Mouse (Mus musculus): Measurements from ENCODE around the gene Tmem80.

Tmem80 gene

DNA sequence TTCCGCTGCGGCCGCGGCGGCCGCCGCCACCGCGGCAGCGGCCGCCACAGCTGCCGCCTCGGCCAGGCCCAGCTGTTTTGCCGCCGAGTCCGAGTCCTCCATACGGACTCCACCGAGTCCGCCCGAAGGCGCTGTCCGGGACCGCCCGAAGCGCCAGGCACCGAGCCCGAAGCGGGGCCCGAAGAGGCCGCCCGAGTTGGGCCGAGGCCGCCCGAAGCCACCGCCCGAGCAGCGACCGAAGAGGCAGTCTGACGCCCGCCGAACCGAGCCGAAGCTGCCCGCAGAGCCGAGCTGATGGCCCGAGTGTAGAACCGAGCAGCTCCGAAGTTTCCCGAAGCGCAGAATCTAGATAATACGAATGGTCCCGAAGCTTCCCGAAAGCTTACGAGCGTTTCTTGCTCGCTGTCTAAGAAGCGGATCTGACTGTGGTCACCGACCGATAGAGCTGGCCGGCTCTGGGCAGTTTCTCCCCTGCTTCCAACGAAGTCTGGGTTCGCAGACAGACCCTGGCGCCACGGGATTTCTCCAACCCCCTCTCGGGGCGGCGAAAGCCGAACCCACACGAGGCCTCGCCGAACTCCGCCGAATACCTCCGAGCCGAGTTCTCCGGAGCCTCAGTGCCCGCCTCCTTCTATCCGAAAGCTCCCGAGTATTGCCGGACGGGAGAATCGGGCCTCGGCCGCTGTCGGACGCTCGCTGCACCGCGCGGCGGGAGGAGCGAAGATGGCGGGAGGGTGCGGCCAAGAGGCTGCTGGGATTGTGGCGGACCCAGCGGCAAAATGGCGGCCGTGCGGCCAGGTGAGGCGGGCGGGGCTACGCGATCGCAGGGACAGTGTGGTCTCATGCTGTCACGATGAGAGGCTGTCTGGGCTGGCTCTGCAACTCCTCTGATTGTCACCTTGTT, at the start of gene Tmem80, which contains the start of gene Deaf1:
Gene Tmem80, plus strand, starts transcription at position 271 of the 904 bp plus-strand sequence.
Gene Deaf1, minus strand, starts transcription at position 222 of the 904 bp plus-strand sequence.
- DNase-seq, result peak; percentile 99

DNA sequence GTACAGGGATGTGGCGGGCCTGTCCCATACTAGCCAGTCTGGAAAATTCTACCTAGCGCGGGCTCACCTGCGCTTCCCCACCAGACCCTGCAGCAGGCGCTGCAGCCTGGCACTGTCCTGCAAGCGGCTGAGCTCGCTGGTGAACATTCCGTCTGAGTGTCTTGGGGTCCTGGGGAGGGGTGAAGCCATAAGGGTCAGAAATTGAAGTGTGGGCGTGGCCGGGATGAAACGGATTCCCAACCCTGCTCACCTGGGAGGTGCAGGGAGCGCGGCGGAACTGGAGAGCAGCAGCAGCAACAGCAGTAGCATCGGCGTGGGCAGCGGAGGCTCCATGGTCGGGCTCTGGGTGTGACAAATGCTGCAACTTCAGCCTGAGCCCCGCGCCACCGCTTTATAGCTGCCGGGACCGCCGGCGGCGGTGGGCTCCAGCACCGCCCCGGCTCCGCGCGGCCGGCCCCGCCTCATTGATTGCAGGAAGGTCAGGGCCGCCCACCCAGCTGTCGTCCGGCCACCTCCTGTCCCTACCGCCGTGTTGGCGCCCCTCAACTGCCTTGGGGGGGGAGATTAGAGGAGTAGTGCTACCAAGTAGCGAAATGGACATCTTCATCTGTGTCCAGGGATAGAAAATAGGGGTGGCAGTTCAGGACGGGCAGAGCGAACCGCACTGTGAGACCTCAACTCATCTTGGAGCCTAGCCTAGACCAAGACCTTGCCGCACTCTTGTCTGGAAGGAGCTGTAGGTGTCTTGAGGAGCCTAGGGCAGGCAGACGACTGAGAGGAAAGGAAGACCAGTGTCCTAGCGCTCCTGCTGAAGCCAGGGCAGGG, 48.6 kb upstream of the Tmem80 start, which contains the start of gene Sct:
Gene Sct, minus strand, starts transcription at position 368 of the 825 bp plus-strand sequence.
- peak; percentile 53 for DNase-seq

GRCm38 (mm10) chr7:141281442-141281841, 46.1 kb upstream of the Tmem80 start:
- DNase-seq, result no peak

DNA sequence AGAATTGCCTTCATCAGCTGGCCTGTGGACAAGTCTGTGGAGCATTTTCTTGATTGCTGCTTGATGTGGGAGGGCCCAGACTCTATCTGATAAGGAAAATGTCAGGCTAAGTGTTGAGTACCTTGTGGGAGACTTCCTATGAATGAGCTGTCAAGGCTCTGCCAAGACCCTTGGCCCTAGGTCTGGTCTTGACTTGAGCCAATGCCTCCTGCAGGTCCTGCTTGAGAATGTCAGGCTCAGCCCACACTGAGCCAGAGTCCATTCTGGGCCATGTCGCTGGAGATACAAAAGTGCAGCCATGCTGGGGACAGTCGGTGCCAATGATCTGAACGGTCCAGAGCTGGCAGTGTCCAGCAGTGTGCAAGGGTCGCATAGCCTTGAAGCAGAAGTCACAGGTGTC, 44.8 kb upstream of the Tmem80 start:
- DNase-seq, result no peak

DNA sequence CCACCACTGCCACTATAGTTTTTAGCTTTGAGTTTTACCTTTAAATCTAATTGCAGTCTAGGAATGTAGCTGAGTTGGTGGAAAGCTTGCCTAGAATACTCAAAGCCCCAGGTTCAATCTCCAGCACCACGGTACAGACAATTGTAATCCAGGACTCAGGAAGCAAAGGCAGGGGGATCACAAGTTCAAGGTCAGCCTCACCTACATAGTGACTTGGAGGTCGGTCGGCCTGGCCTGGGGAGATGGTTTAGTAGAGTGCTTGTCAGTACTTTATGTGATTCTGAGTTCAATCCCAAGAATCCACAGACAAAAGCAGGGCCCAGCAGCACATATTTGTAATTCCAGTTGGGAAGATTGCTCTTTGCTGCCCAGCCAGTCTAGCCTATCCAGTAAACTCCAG, 39.5 kb upstream of the Tmem80 start:
- no peak for DNase-seq

DNA sequence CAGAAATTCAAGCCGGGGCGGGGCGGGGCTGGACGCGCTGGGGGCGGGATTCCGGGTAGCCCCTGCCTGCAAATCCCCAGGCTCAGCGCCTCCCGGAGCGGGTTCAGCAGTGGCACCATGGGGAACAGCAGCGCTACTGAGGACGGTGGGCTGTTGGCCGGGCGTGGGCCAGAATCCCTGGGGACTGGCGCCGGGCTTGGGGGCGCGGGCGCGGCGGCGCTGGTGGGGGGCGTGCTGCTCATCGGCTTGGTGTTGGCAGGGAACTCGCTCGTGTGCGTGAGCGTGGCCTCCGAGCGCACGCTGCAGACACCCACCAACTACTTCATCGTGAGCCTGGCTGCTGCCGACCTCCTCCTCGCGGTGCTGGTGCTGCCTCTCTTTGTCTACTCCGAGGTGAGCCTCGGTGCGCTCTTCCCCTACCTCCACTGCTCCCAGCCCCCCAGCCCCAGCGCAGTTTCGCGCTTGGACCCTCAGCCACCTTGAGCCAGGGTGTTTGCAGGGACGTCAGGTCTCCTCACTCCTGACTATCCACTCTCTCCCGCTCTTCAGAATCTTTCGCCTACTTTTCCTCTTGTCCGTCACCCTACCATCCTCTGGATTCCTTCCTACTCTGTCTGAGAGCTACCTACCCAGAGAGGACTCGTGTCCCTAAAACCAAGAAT, 35.5 kb upstream of the Tmem80 start, which contains the start of gene Drd4:
Gene Drd4, plus strand, starts transcription at position 86 of the 662 bp plus-strand sequence.
- DNase-seq, result peak; percentile 44

- no peak for DNase-seq
Measured at GRCm38 (mm10) chr7:141292583-141293388, 34.8 kb upstream of the Tmem80 start.

DNA sequence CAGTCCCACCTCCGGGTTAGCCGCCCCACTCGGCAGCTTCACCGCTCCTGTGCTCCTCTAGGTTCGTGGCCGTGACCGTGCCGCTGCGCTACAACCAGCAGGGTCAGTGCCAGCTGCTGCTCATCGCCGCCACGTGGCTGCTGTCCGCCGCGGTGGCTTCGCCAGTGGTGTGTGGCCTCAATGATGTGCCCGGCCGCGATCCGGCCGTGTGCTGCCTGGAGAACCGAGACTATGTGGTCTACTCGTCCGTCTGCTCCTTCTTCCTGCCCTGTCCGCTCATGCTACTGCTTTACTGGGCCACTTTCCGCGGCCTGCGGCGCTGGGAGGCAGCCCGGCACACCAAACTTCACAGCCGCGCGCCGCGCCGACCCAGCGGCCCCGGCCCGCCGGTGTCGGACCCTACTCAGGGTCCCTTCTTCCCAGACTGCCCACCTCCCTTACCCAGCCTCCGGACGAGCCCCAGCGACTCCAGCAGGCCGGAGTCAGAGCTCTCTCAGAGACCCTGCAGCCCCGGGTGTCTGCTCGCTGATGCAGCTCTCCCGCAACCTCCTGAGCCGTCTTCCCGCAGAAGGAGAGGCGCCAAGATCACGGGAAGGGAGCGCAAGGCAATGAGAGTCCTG, 33.6 kb upstream of the Tmem80 start:
- no peak for DNase-seq

- no peak for DNase-seq
Measured at GRCm38 (mm10) chr7:141294479-141294878, 33.1 kb upstream of the Tmem80 start.

GRCm38 (mm10) chr7:141297926-141298650, 29.5 kb upstream of the Tmem80 start:
- DNase-seq, result no peak

DNA sequence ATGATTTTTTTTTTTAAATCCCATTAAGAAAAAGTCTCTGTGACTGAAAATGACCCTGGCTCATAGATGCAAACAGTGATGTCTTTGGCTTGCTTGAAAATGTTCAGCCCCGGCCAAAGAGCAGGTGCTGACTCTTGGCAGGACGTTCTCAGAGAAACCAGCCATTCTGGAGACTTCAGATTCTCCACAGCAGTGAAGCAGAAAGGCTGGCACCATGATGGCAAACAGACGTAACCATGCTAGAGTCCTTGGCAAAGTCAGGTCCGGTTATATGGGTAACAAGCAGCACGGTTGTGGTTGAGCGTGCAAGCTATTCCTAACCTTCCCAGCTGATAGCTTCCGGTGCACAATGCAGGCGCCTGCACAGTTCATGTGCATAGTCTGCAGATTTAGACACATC, 28.4 kb upstream of the Tmem80 start:
- no peak for DNase-seq

- no peak for DNase-seq
Measured at GRCm38 (mm10) chr7:141301386-141301785, 26.2 kb upstream of the Tmem80 start.

DNA sequence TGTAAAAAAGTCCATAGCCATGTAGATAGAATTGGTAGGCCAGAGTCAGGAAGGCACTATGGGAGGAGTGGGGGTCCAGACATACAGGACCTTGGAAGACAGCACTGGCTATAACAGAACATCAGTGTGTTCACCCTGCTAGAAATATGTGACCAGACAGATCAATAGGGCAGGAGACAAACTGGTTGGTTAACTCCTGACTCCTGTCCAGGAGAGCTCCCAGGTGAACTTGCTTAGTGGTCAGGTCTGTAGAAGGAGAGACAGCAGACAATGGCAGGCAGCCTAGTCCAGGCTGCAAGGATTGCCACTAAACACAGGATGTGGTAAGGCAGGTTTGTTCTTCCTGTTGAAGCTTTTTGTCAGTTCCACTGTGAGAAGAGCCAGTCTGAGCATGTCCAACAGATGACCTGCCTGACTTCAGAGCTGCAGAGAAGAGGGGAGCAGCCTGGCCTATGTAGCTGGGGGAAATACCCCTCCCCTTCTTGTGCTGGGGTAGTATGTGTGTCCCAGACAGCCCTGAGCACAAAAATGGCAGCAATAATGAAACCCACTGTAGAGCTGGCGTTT, 24.8 kb upstream of the Tmem80 start:
- peak; percentile 45 for DNase-seq

DNA sequence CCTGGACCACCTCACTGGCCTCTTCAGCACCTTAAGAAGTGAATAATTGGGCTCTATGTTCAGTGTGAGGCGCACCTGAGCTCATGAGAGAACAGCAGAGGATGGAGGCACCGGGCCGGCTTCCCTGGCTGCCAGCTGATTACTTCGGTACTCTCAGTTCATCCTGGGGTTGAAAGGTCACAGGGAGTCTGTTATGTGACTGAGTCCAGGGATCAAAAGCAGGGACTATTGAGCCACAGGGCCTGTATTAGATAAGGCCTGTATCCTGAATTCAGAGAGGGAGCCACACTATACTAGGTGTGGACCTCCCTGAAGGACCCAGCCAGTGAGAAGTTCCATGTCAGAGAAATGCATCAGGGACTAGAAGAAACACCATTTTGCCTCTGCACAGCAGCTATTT, 23.0 kb upstream of the Tmem80 start:
- no peak for DNase-seq

- DNase-seq, result no peak
Measured at GRCm38 (mm10) chr7:141314416-141314815, 13.1 kb upstream of the Tmem80 start.

GRCm38 (mm10) chr7:141315076-141315475, 12.5 kb upstream of the Tmem80 start:
- DNase-seq, result no peak

DNA sequence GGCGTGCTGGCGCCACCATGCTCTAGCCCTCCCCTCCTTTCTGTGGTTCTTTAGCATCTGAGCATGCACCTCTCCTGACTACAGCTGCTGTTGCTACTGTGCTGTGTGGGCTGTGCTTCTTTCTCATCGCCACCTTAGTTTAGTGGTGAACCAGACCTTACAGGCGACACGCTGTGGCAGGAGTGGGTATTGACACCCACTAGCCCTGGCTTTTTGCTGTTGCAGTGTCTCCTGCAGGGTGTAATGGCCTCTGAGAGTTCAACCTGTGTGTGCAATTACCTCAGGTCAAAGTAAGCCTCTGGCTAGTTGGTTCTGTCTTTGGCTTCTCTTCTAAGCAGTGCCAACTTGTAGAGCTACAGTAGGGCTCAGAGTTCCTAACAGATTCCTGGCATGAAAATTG, 11.6 kb upstream of the Tmem80 start:
- DNase-seq, result peak; percentile 79

GRCm38 (mm10) chr7:141317619-141318132, 9.9 kb upstream of the Tmem80 start:
- no peak for DNase-seq

GRCm38 (mm10) chr7:141319446-141319845, 8.1 kb upstream of the Tmem80 start:
- DNase-seq, result no peak

- no peak for DNase-seq
Measured at GRCm38 (mm10) chr7:141324686-141325085, 2.9 kb upstream of the Tmem80 start.

Measured in thymus, postnatal 4 days (tissue).